Mouse (Mus musculus): ENCODE data around the gene Vmn2r6.
"Not testable (repeated sequence)": the region's sequence is repeated elsewhere in the genome, so short reads cannot be mapped to it uniquely, and the experiment has no call there.

Gene Vmn2r6

GRCm38 (mm10) chr3:64565730-64566129 is at the start of gene Vmn2r6:
TSS of gene Vmn2r6 (minus strand) at chr3:64565830.
- DNase-seq (ENCODE audit: low read depth in 2 of 2, low spot score in 2 of 2), result not testable (repeated sequence)

DNA sequence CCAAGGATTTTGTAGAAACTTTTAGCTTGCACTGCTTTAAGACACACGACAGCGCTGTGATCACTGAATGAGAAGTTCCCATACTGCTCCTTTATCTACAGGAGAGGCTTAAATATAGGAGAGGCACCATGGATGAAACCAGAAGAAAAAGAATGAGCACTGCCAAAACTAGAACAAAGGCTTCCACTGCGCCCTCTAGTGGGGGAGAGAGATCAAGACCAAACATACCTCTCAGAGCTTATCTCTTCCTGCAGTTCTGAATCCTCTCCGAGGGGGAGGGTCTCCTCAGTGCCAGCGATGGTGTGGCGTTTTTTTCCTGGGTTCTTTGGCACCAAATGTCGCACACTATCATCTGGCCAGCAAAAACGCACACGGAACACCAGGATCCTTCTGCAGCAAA is 22.0 kb upstream of the Vmn2r6 start:
- DNase-seq (ENCODE audit: low read depth in 2 of 2, low spot score in 2 of 2), result no peak

- not testable (repeated sequence) for DNase-seq (ENCODE audit: low read depth in 2 of 2, low spot score in 2 of 2)
Measured at GRCm38 (mm10) chr3:64568793-64569192, 3.2 kb upstream of the Vmn2r6 start.

DNA sequence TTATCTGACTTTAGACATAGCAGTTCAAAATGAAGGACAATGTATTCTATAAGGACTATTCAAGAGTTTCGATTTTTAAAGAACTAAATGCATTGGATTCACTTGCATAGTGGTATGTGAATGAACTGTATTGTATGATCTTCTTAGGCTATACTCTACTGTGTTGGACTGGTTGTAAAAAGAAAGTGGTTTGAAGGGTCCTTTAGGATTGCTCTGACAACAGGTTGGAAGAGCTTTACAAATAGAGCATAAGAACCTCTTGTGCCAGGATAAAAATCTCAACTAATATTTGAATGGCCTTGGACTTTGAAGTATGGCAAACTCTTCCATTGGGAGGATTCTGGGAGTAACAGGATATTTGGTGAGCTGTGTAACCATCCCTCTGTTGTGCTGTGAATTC is 42.0 kb downstream of the Vmn2r6 start:
- not testable (repeated sequence) for DNase-seq (ENCODE audit: low read depth in 2 of 2, low spot score in 2 of 2)

DNA sequence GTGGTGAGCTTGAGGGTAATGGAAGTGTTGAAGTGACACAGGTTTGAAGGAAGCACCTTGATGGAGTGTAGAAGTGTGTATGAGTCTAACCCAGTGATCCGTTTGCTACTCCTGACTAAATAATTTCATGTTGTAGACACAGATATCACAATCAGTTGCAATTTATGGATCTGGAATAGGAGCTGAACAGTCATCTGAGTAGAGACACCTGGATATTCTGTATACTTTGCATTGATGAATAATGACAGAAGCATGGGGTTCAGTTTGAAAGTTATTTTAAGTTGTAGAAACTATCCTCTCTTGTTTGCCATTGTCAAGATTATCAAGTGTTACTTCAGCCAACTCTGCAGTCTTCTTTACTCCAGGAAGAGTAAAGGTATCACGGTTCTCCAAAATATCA is 55.9 kb downstream of the Vmn2r6 start, which contains the start of gene Vmn2r5:
TSS of gene Vmn2r5 (minus strand) at position 101 of the 400 bp plus-strand sequence.
- not testable (repeated sequence) for DNase-seq (ENCODE audit: low read depth in 2 of 2, low spot score in 2 of 2)

Data from CD8-positive naive resting alpha-beta T cell, adult 2 months (primary cell).